Mouse (Mus musculus) ES-E14 (cell line): ENCODE measurements around the gene Mrpl36.

Experiments used
- CHD2 ChIP-seq: IDR thresholded peaks from 2 replicates; pipeline ENCODE4 v1.6.1; 2014; ENCODE audit warnings: mild to moderate bottlenecking, low read depth, low read length, inconsistent platforms
- MAFK ChIP-seq: IDR thresholded peaks from 2 replicates; pipeline ENCODE4 v1.6.1; 2014; ENCODE audit warnings: mild to moderate bottlenecking, low read depth, low read length, inconsistent platforms; ENCODE audit not compliant: insufficient read depth
- ZNF384 ChIP-seq: IDR thresholded peaks from 2 replicates; pipeline ENCODE4 v1.6.1; 2012; ENCODE audit warnings: low read depth, low read length, inconsistent platforms

- TF ChIP-seq MAFK: no peak
- no peak for TF ChIP-seq ZNF384
- no peak for TF ChIP-seq CHD2
These were observed 29.6 kb upstream of the Mrpl36 start for GRCm38 (mm10) chr13:73298717-73299116.
